Mouse (Mus musculus) CH12.LX (cell line): ENCODE data around the gene Gabpb2. TPM values are rescaled to one million over a fixed set of nuclear protein-coding genes. Genes with fewer than 3 reads are reported as not detected.

Experiments
- DNase-seq: peaks from one replicate; pipeline ENCODE4 v3.0.0-alpha.2; 2013; ENCODE audit errors: extremely low read depth
- H3K27ac ChIP-seq: 2 replicates; pipeline ENCODE4 v1.5.1; 2012; ENCODE audit warnings: low read depth, mild to moderate bottlenecking, control low read depth, moderate library complexity; ENCODE audit not compliant: insufficient read depth
- H3K27me3 ChIP-seq: replicated peaks from 2 replicates; pipeline ENCODE3; 2012; ENCODE audit warnings: inconsistent platforms
- H3K36me3 ChIP-seq, 2 experiments: replicated peaks in 1 of 2; 2 replicates each; pipeline versions ENCODE3 to v1.6.1; 2012; ENCODE audit warnings: inconsistent platforms in 1 of 2, low read length in 1 of 2, mild to moderate bottlenecking in 1 of 2, mixed read lengths in 1 of 2, moderate library complexity in 1 of 2; ENCODE audit not compliant: control insufficient read depth in 1 of 2, insufficient read depth in 1 of 2
- H3K4me1 ChIP-seq, 2 experiments: 2 replicates each; pipeline ENCODE4 v1.6.1; 2012; ENCODE audit warnings: inconsistent platforms in 1 of 2, moderate library complexity in 1 of 2; ENCODE audit not compliant: insufficient read depth in 2 of 2, control insufficient read depth in 1 of 2
- H3K4me2 ChIP-seq: 2 replicates; pipeline ENCODE4 v1.6.1; 2012; ENCODE audit warnings: low read depth, mild to moderate bottlenecking, control low read depth; ENCODE audit not compliant: poor library complexity, insufficient read depth, severe bottlenecking
- H3K4me3 ChIP-seq, 3 experiments: fragments of 150-350 bp in 1 of 3; sonication (generic) in 1 of 3; replicated peaks in 1 of 3; 2 replicates each; pipeline versions ENCODE3 to v1.5.1; 2011 to 2012; ENCODE audit warnings: low read depth in 2 of 3, low read length in 2 of 3, mild to moderate bottlenecking in 2 of 3, moderate library complexity in 2 of 3, control low read depth in 1 of 3, improper control_type of control experiment in 1 of 3, inconsistent platforms in 1 of 3, mixed read lengths in 1 of 3; ENCODE audit not compliant: poor library complexity in 1 of 3
- H3K79me2 ChIP-seq: replicated peaks from 2 replicates; pipeline ENCODE4 v1.6.1; 2012; ENCODE audit warnings: mild to moderate bottlenecking, moderate library complexity; ENCODE audit not compliant: control insufficient read depth, poor library complexity, insufficient read depth, severe bottlenecking; ENCODE audit errors: extremely low read depth
- H3K9ac ChIP-seq: 2 replicates; pipeline ENCODE4 v1.6.1; 2012; ENCODE audit warnings: low read depth, mild to moderate bottlenecking, control low read depth, moderate library complexity; ENCODE audit not compliant: insufficient read depth
- H3K9me3 ChIP-seq: replicated peaks from 2 replicates; pipeline ENCODE3; 2012; ENCODE audit warnings: low read length, inconsistent platforms, mixed read lengths
- BHLHE40 ChIP-seq: IDR thresholded peaks from 2 replicates; pipeline ENCODE4 v1.6.1; 2011; ENCODE audit warnings: mild to moderate bottlenecking, low read depth, low read length, improper control_type of control experiment
- E2F4 ChIP-seq: IDR thresholded peaks from 2 replicates; pipeline ENCODE4 v1.6.1; 2011; ENCODE audit warnings: low read depth, low read length, improper control_type of control experiment; ENCODE audit not compliant: insufficient replicate concordance
- ELF1 ChIP-seq: IDR thresholded peaks from 2 replicates; pipeline ENCODE4 v1.6.1; 2014; ENCODE audit warnings: low read depth, mild to moderate bottlenecking, inconsistent platforms, low read length, improper control_type of control experiment
- EP300 ChIP-seq: IDR thresholded peaks from 2 replicates; pipeline ENCODE4 v1.6.1; 2011; ENCODE audit warnings: low read length, improper control_type of control experiment
- HCFC1 ChIP-seq: IDR thresholded peaks from 2 replicates; pipeline ENCODE4 v1.6.1; 2012; ENCODE audit warnings: low read depth, mild to moderate bottlenecking, inconsistent platforms, low read length, improper control_type of control experiment
- JUN ChIP-seq: IDR thresholded peaks from 2 replicates; pipeline ENCODE4 v1.6.1; 2011; ENCODE audit warnings: low read depth, mild to moderate bottlenecking, low read length, improper control_type of control experiment, moderate library complexity; ENCODE audit not compliant: insufficient read depth
- MAX ChIP-seq: IDR thresholded peaks from 2 replicates; pipeline ENCODE4 v1.6.1; 2011; ENCODE audit warnings: low read length, improper control_type of control experiment
- MEF2A ChIP-seq: IDR thresholded peaks from 2 replicates; pipeline ENCODE4 v1.6.1; 2014; ENCODE audit warnings: low read depth, mild to moderate bottlenecking, inconsistent platforms, low read length, improper control_type of control experiment, borderline replicate concordance
- MXI1 ChIP-seq: IDR thresholded peaks from 2 replicates; pipeline ENCODE4 v1.6.1; 2011; ENCODE audit warnings: mild to moderate bottlenecking, low read depth, low read length, improper control_type of control experiment
- MYC ChIP-seq: IDR thresholded peaks from 2 replicates; pipeline ENCODE4 v1.6.1; 2011; ENCODE audit warnings: low read depth, mild to moderate bottlenecking, improper control_type of control experiment, low read length
- NELFE ChIP-seq: IDR thresholded peaks from 2 replicates; pipeline ENCODE4 v1.6.1; 2011; ENCODE audit warnings: low read depth, low read length, improper control_type of control experiment
- NRF1 ChIP-seq: IDR thresholded peaks from 2 replicates; pipeline ENCODE4 v1.6.1; 2014; ENCODE audit warnings: low read depth, mild to moderate bottlenecking, inconsistent platforms, low read length, improper control_type of control experiment, moderate library complexity
- POLR2A ChIP-seq: IDR thresholded peaks from 2 replicates; pipeline ENCODE4 v1.6.1; 2011; ENCODE audit warnings: low read depth, mild to moderate bottlenecking, improper control_type of control experiment, low read length
- RCOR1 ChIP-seq: conservative IDR thresholded peaks from 2 replicates; pipeline ENCODE4 v1.6.1; 2012; ENCODE audit warnings: low read depth, mild to moderate bottlenecking, inconsistent platforms, low read length, improper control_type of control experiment
- SIN3A ChIP-seq: IDR thresholded peaks from 2 replicates; pipeline ENCODE4 v1.6.1; 2012; ENCODE audit warnings: low read length, improper control_type of control experiment, inconsistent platforms
- TCF12 ChIP-seq: IDR thresholded peaks from 2 replicates; pipeline ENCODE4 v1.6.1; 2014; ENCODE audit warnings: low read depth, mild to moderate bottlenecking, inconsistent platforms, low read length, improper control_type of control experiment
- UBTF ChIP-seq: IDR thresholded peaks from 2 replicates; pipeline ENCODE4 v1.6.1; 2012; ENCODE audit warnings: low read depth, mild to moderate bottlenecking, inconsistent platforms, low read length, improper control_type of control experiment, moderate library complexity
- USF1 ChIP-seq: IDR thresholded peaks from 2 replicates; pipeline ENCODE4 v1.6.1; 2014; ENCODE audit warnings: low read depth, mild to moderate bottlenecking, inconsistent platforms, low read length, improper control_type of control experiment
- ZMIZ1 ChIP-seq: IDR thresholded peaks from 2 replicates; pipeline ENCODE4 v1.6.1; 2012; ENCODE audit warnings: low read depth, mild to moderate bottlenecking, inconsistent platforms, low read length, improper control_type of control experiment
- dilution Hi-C: fragments of 300-500 bp; cut with MboI; formaldehyde crosslinking; loops from 2 replicates; pipeline ENCODE4 v1.14.3; 2020; ENCODE audit warnings: low sequenced_read_pairs; ENCODE audit not compliant: extremely low pct_unique_long_range_greater_than_20kb, extremely low pct_ligation_motif_present
- in situ Hi-C: fragments of 300-500 bp; cut with MboI; formaldehyde crosslinking; loops from 3 replicates; pipeline ENCODE4 v1.14.3; 2019; ENCODE audit warnings: low sequenced_read_pairs, low pct_ligation_motif_present, low pct_unique_long_range_greater_than_20kb, mixed read lengths
- polyA plus RNA-seq: library from polyadenylated mRNA; unstranded; fragments of >175 nt; gene quantifications from 2 replicates; pipeline ENCODE4 v1.2.1, GENCODE M21; 2012; ENCODE audit warnings: low read depth; ENCODE audit not compliant: insufficient read length
- total RNA-seq, 2 experiments: library from RNA; depleted of rRNA; stranded (reverse); fragments of 300-350 nt in 1 of 2; fragments of >200 nt in 1 of 2; gene quantifications; 2 replicates each; pipeline ENCODE4 v1.2.3; 2012 to 2014

Gabpb2 gene
- total and polyA plus RNA-seq, 3 experiments: 14.7 to 20.6 (median 16.6) TPM

GRCm38 (mm10) chr3:95159987-95160963, 57.4 kb downstream of the Gabpb2 start, which contains the start of gene Sema6c:
Sema6c (plus strand) TSS chr3:95160457.
- Histone ChIP-seq H3K27ac (no peak within 1 kb of the TSS), H3K36me3 (no peaks in the 10 kb centered on the region), H3K4me2 (peak within 1 kb of the TSS; percentile 96), H3K9me3 (no peaks in the 10 kb centered on the region), H3K4me3 (peak within 1 kb of the TSS; percentile 60 to 66 (median 61)), H3K9ac (peak within 1 kb of the TSS; percentile 41), H3K4me1 (peaks cover 6 to 21% of the 10 kb centered on the region in 2 experiments; a peak in 3 of 4 replicates), H3K79me2 (no peaks in the 10 kb centered on the region), H3K27me3 (peaks cover 54% of the 10 kb centered on the region)
- DNase-seq: peak; percentile 81
- dilution Hi-C loops: no loop called here
- in situ Hi-C loops: no loop called here
- peak; percentile 66 for TF ChIP-seq MXI1
- 0 out of 2 replicates have a peak, but pooled peaks have one; percentile 20 for TF ChIP-seq TCF12
- TF ChIP-seq SIN3A: peak; percentile 57
- 0 out of 2 replicates have a peak, but pooled peaks have one; percentile 21 for TF ChIP-seq MYC
- peak; percentile 49 for TF ChIP-seq ELF1
- peak; percentile 52; the same call in 1 of the 2 replicates for TF ChIP-seq MAX
- peak; percentile 65 for TF ChIP-seq BHLHE40
- 0 out of 2 replicates have a peak, but pooled peaks have one; percentile 39 for TF ChIP-seq E2F4
- no peak for TF ChIP-seq MEF2A
- TF ChIP-seq UBTF: 0 out of 2 replicates have a peak, but pooled peaks have one; percentile 28
- no peak for TF ChIP-seq USF1
- TF ChIP-seq NELFE: peak; percentile 48
- peak; percentile 37; the same call in 1 of the 2 replicates for TF ChIP-seq EP300
- TF ChIP-seq JUN: no peak
- 0 out of 2 replicates have a peak, but pooled peaks have one; percentile 19 for TF ChIP-seq POLR2A
- no peak for TF ChIP-seq RCOR1
- TF ChIP-seq ZMIZ1: peak; percentile 25; the same call in 1 of the 2 replicates
- TF ChIP-seq HCFC1: peak; percentile 45
- peak; percentile 59 for TF ChIP-seq NRF1
